ENCODE assay signal across 18 mouse cellular contexts in the genomic region with DNA sequence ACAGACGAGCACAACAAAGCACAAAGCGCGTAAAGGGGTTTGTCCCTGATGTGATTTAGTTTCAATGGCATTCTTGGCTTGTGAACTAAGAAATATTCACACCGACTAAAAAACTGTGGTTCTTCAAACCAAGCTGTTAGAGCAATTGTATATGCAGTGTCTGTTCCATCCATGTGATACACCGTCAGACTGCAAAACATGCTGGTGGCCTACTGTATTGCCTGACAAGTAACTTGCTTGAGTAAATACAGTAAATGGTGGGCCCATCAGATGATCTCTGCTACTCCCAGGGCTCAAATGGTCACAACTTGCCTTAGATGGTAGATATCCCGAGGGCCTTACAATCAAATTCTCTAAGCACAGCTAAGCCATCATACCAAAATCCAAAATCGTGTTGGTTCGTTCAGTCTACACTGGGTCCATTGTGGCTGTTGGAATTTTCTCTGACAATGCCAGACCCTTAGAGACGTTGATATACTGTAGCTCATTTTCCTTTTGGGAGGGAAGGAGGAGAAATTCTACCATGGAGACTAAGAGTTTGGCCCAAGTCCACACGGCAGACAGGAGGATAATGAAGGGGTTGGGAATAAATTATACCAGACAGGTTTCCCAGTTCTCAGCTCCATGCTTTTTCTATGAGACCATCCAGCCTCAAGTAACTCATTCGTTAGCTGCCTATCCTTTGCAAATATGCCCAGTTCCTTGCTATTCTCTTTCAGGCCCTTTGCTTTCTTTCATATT. TPM values are rescaled to one million over a fixed set of nuclear protein-coding genes. Genes with fewer than 3 reads are reported as not detected.
DNase-seq lines count a peak whose midpoint lies in the region; ATAC-seq lines count a peak whose summit lies in the region.
"Had no signal": no experiment of that assay in that cellular context is flagged by ENCODE, and none has a peak within 500 bp of the region (broad histone marks: within the 10 kb centered on the region; RNA-seq: fewer than 3 reads in every experiment).

No protein-coding gene starts in this region.

- H3K27me3 ChIP-seq in neural tube, embryonic 12.5 days (replicated peaks) = no peaks in the 10 kb centered on the region; the same call in 1 of the 2 replicates
- peaks cover 39% of the 10 kb centered on the region for H3K27me3 ChIP-seq in neural tube, embryonic 15.5 days (replicated peaks)
- H3K27me3 ChIP-seq in forebrain, embryonic 13.5 days = 0 out of 2 replicates have a peak, but pooled peaks cover 2% of the 10 kb centered on the region
- H3K27me3 ChIP-seq in midbrain, embryonic 15.5 days (replicated peaks) = no peaks in the 10 kb centered on the region; the same call in none of the 2 replicates
- H3K27me3 ChIP-seq: heart, embryonic 15.5 days; limb, embryonic 15.5 days had no signal

- no peak overlapping the region for H3K4me3 ChIP-seq in neural tube, embryonic 12.5 days
- H3K4me3 ChIP-seq in neural tube, embryonic 15.5 days (replicated peaks) = no peak overlapping the region
- H3K4me3 ChIP-seq in forebrain, embryonic 13.5 days = no peak overlapping the region
- no peak overlapping the region for H3K4me3 ChIP-seq in midbrain, embryonic 15.5 days
- H3K4me3 ChIP-seq: heart, embryonic 15.5 days; limb, embryonic 15.5 days; myocyte had no signal

- peak; percentile 74 for DNase-seq in heart, adult 11 months
- no peak for DNase-seq in heart, adult 9 months (ENCODE audit: low spot score in 2 of 2)
- no peak for DNase-seq in urinary bladder, adult 18-20 months (ENCODE audit: low spot score in 2 of 2)
- no peak for DNase-seq in frontal cortex, postnatal 25 days (ENCODE audit: low spot score in 2 of 2)
- DNase-seq: cerebellum, postnatal 10 days; layer of hippocampus, adult 9-11 months; lung, postnatal 10 days; thymus, postnatal 36 days had no signal

- no peak overlapping the region for H3K27ac ChIP-seq in neural tube, embryonic 12.5 days
- no peak overlapping the region for H3K27ac ChIP-seq in neural tube, embryonic 15.5 days (replicated peaks)
- peak overlapping the region; percentile 83 for H3K27ac ChIP-seq in forebrain, embryonic 13.5 days
- 0 out of 2 replicates have a peak overlapping the region, but pooled peaks have one; percentile 47 for H3K27ac ChIP-seq in midbrain, embryonic 15.5 days
- H3K27ac ChIP-seq: heart, embryonic 15.5 days; kidney, postnatal 0 days; limb, embryonic 15.5 days had no signal

- H3K4me1 ChIP-seq in neural tube, embryonic 12.5 days = peaks cover 8% of the 10 kb centered on the region; the same call in 1 of the 2 replicates
- peaks cover 10% of the 10 kb centered on the region; the same call in 1 of the 2 replicates for H3K4me1 ChIP-seq in neural tube, embryonic 15.5 days
- peaks cover 66% of the 10 kb centered on the region for H3K4me1 ChIP-seq in forebrain, embryonic 13.5 days
- peaks cover 11% of the 10 kb centered on the region for H3K4me1 ChIP-seq in midbrain, embryonic 15.5 days
- H3K4me1 ChIP-seq: heart, embryonic 15.5 days had no signal

- 0 out of 2 replicates have a peak, but pooled peaks have one; percentile 35 for ATAC-seq in neural tube, embryonic 12.5 days (ENCODE audit: low FRiP score, low read depth)
- ATAC-seq in neural tube, embryonic 15.5 days (ENCODE audit: low FRiP score) = no peak
- ATAC-seq in forebrain, embryonic 13.5 days = peak; percentile 84
- peak; percentile 38; the same call in 1 of the 2 replicates for ATAC-seq in midbrain, embryonic 15.5 days (replicated peaks)
- ATAC-seq: CD4-positive, CD25-positive, alpha-beta regulatory T cell, adult 4 months had no signal

- 69% methylated on average over 11 of the region's 11 CpGs for WGBS in neural tube, embryonic 12.5 days
- 54% methylated on average over 11 of the region's 11 CpGs for WGBS in neural tube, embryonic 15.5 days
- WGBS in forebrain, embryonic 13.5 days = 46% methylated on average over 11 of the region's 11 CpGs
- 58% methylated on average over 11 of the region's 11 CpGs for WGBS in midbrain, embryonic 15.5 days

- H3K9me3 ChIP-seq in neural tube, embryonic 12.5 days = no peaks in the 10 kb centered on the region
- H3K9me3 ChIP-seq in neural tube, embryonic 15.5 days (replicated peaks) = no peaks in the 10 kb centered on the region
- H3K9me3 ChIP-seq in forebrain, embryonic 13.5 days (replicated peaks) = no peaks in the 10 kb centered on the region
- H3K9me3 ChIP-seq in midbrain, embryonic 15.5 days = no peaks in the 10 kb centered on the region
- H3K9me3 ChIP-seq: G1E; heart, embryonic 15.5 days; limb, embryonic 15.5 days had no signal

- H3K4me2 ChIP-seq in neural tube, embryonic 12.5 days (replicated peaks) = no peak overlapping the region
- H3K4me2 ChIP-seq in neural tube, embryonic 15.5 days = no peak overlapping the region
- H3K4me2 ChIP-seq in forebrain, embryonic 13.5 days = peak overlapping the region; percentile 23; the same call in 1 of the 2 replicates
- H3K4me2 ChIP-seq in midbrain, embryonic 15.5 days = no peak overlapping the region
- H3K4me2 ChIP-seq: heart, embryonic 15.5 days; limb, embryonic 15.5 days had no signal

- H3K9ac ChIP-seq in neural tube, embryonic 12.5 days = no peak overlapping the region
- H3K9ac ChIP-seq in neural tube, embryonic 15.5 days (replicated peaks) = no peak overlapping the region
- H3K9ac ChIP-seq in forebrain, embryonic 13.5 days = no peak overlapping the region
- H3K9ac ChIP-seq in midbrain, embryonic 15.5 days = no peak overlapping the region
- H3K9ac ChIP-seq: heart, embryonic 15.5 days; limb, embryonic 15.5 days had no signal

- H3K36me3 ChIP-seq in neural tube, embryonic 12.5 days = no peaks in the 10 kb centered on the region
- no peaks in the 10 kb centered on the region for H3K36me3 ChIP-seq in neural tube, embryonic 15.5 days
- H3K36me3 ChIP-seq in forebrain, embryonic 13.5 days (ENCODE audit: poor library complexity, severe bottlenecking) = no peaks in the 10 kb centered on the region
- H3K36me3 ChIP-seq in midbrain, embryonic 15.5 days (replicated peaks) = no peaks in the 10 kb centered on the region
- H3K36me3 ChIP-seq: G1E; heart, embryonic 15.5 days; limb, embryonic 15.5 days had no signal

RNA-seq across cellular contexts. Expression of gene Cdon, which starts 9.5 kb away (rescaled TPM):
- 8.5 and 9.5 TPM in 2 replicates for polyA plus RNA-seq in neural tube, embryonic 12.5 days (2016; fragmentation: Nextera tagmentation; extraction: Ambion mirVana)
- polyA plus RNA-seq in neural tube, embryonic 15.5 days (2015; fragmentation: Nextera tagmentation; extraction: Ambion mirVana) = 3.3 and 3.6 TPM in 2 replicates
- polyA plus RNA-seq in forebrain, embryonic 13.5 days (2015; fragmentation: Nextera tagmentation; extraction: Ambion mirVana) = 20.7 and 22.1 TPM in 2 replicates
- 4.0 and 6.2 TPM in 2 replicates for polyA plus RNA-seq in midbrain, embryonic 15.5 days (2015; fragmentation: Nextera tagmentation; extraction: Ambion mirVana)

Comparison
In these comparisons a context has a peak if more than half of its experiments do, and no peak if none do; other contexts are left out.
1. H3K27ac ChIP-seq: peak in forebrain, embryonic 13.5 days (single experiment) and midbrain, embryonic 15.5 days (single experiment); none in neural tube, embryonic 12.5 days (single experiment) and neural tube, embryonic 15.5 days (single experiment).